Mouse (Mus musculus): ENCODE results near the gene Olfr71.

Gene Olfr71

GRCm38 (mm10) chr4:43656339-43657109 lies 53.5 kb downstream of the Olfr71 start, which contains the start of gene Hint2:
TSS of gene Hint2 (minus strand) at chr4:43656466.
- peak; percentile 91 for DNase-seq (ENCODE audit: low spot score)

GRCm38 (mm10) chr4:43655656-43656338 lies 54.3 kb downstream of the Olfr71 start:
- DNase-seq (ENCODE audit: low spot score): no peak
